In genomic region chr2:155019673-155020072, GRCm38 (mm10) we compare ENCODE assay signal across 8 mouse cellular contexts. TPM values are rescaled to one million over a fixed set of nuclear protein-coding genes. Genes with fewer than 3 reads are reported as not detected.
DNase-seq lines count a peak whose midpoint lies in the region; ATAC-seq lines count a peak whose summit lies in the region.

No protein-coding gene starts in this region.

- H3K27me3 ChIP-seq in hindbrain, embryonic 11.5 days (ENCODE audit: control insufficient read depth, insufficient read depth, low read length) = no peaks in the 10 kb centered on the region
- no peaks in the 10 kb centered on the region; the same call in 1 of the 2 replicates for H3K27me3 ChIP-seq in lung, embryonic 16.5 days (ENCODE audit: control insufficient read depth, insufficient read depth, low read depth, low read length)

- peak; percentile 87 for DNase-seq in R1 (ENCODE audit: low read depth, low spot score)
- peak; percentile 95 for DNase-seq in cerebellum, postnatal 14 days
- DNase-seq in frontal cortex, postnatal 10 days (ENCODE audit: low spot score in 2 of 2) = peak; percentile 64 to 84
- DNase-seq in hindbrain, embryonic 11.5 days (ENCODE audit: low spot score) = peak; percentile 98
- DNase-seq in layer of hippocampus, adult 9-11 months = peak; percentile 78
- DNase-seq in ovary, adult 18-20 months (ENCODE audit: low spot score) = peak; percentile 83
- peak; percentile 50 to 75 for DNase-seq in thymus, postnatal 10 days (ENCODE audit: low spot score in 2 of 2)

- H3K9ac ChIP-seq in hindbrain, embryonic 11.5 days (ENCODE audit: low read depth, low read length) = peak overlapping the region; percentile 69
- H3K9ac ChIP-seq in lung, embryonic 16.5 days (ENCODE audit: low read length) = peak overlapping the region; percentile 69

- peak; percentile 88 for ATAC-seq in hindbrain, embryonic 11.5 days (ENCODE audit: low FRiP score)
- ATAC-seq in lung, embryonic 16.5 days (ENCODE audit: low read depth) = peak; percentile 92

- H3K4me1 ChIP-seq in hindbrain, embryonic 11.5 days (replicated peaks; ENCODE audit: control insufficient read depth, insufficient read depth, low read length) = no peaks in the 10 kb centered on the region
- no peaks in the 10 kb centered on the region for H3K4me1 ChIP-seq in lung, embryonic 16.5 days (replicated peaks; ENCODE audit: control insufficient read depth, insufficient read depth, low read length)

- H3K4me2 ChIP-seq in hindbrain, embryonic 11.5 days (replicated peaks; ENCODE audit: low read depth, low read length) = peak overlapping the region; percentile 78
- peak overlapping the region; percentile 60 for H3K4me2 ChIP-seq in lung, embryonic 16.5 days (ENCODE audit: low read depth, low read length)

- under 1% methylated on average over 22 of the region's 22 CpGs for WGBS in hindbrain, embryonic 11.5 days
- WGBS in lung, embryonic 16.5 days = under 1% methylated on average over 22 of the region's 22 CpGs

- H3K4me3 ChIP-seq in hindbrain, embryonic 11.5 days (ENCODE audit: low read depth, low read length) = peak overlapping the region; percentile 41
- H3K4me3 ChIP-seq in lung, embryonic 16.5 days (ENCODE audit: low read length) = peak overlapping the region; percentile 44

- no peaks in the 10 kb centered on the region for H3K9me3 ChIP-seq in hindbrain, embryonic 11.5 days (ENCODE audit: control insufficient read depth, low read length)
- no peaks in the 10 kb centered on the region for H3K9me3 ChIP-seq in lung, embryonic 16.5 days (ENCODE audit: control insufficient read depth, low read length)

- peak overlapping the region; percentile 64 for H3K27ac ChIP-seq in hindbrain, embryonic 11.5 days (ENCODE audit: low read depth, low read length)
- H3K27ac ChIP-seq in lung, embryonic 16.5 days (ENCODE audit: low read length) = peak overlapping the region; percentile 74

- no peaks in the 10 kb centered on the region for H3K36me3 ChIP-seq in hindbrain, embryonic 11.5 days (ENCODE audit: control insufficient read depth, insufficient read depth, low read length)
- H3K36me3 ChIP-seq in lung, embryonic 16.5 days (ENCODE audit: control insufficient read depth, insufficient read depth, low read length) = no peaks in the 10 kb centered on the region

RNA-seq across cellular contexts. Expression of gene Gm14226, which starts 1.6 kb away (rescaled TPM):
- 0.60 and 0.62 TPM in 2 replicates for polyA plus RNA-seq in hindbrain, embryonic 11.5 days (2014; fragmentation: Nextera tagmentation; extraction: Ambion mirVana)
- 0.21 and 0.35 TPM in 2 replicates for polyA plus RNA-seq in lung, embryonic 16.5 days (2015; fragmentation: Nextera tagmentation; extraction: Ambion mirVana)

RNA-seq across cellular contexts. Expression of gene Ahcy, which starts 54.6 kb away (rescaled TPM):
- polyA plus RNA-seq in hindbrain, embryonic 11.5 days (2014; fragmentation: Nextera tagmentation; extraction: Ambion mirVana) = 75.6 and 75.8 TPM in 2 replicates
- polyA plus RNA-seq in lung, embryonic 16.5 days (2015; fragmentation: Nextera tagmentation; extraction: Ambion mirVana) = 50.9 and 51.0 TPM in 2 replicates

Comparison
In these comparisons a context has a peak if more than half of its experiments do, and no peak if none do; other contexts are left out.
1. Peak in every context shown above with its lines: DNase-seq, ATAC-seq, H3K4me3 ChIP-seq and H3K27ac ChIP-seq.